Mouse (Mus musculus) right cerebral cortex, postnatal 36 days (tissue): ENCODE measurements around the gene Cxcl15.

Experiments
- DNase-seq, 2 experiments: peaks; one replicate each; pipeline ENCODE4 v3.0.0; 2022; ENCODE audit warnings: low spot score in 2 of 2, mixed read lengths in 1 of 2

Gene Cxcl15

DNA sequence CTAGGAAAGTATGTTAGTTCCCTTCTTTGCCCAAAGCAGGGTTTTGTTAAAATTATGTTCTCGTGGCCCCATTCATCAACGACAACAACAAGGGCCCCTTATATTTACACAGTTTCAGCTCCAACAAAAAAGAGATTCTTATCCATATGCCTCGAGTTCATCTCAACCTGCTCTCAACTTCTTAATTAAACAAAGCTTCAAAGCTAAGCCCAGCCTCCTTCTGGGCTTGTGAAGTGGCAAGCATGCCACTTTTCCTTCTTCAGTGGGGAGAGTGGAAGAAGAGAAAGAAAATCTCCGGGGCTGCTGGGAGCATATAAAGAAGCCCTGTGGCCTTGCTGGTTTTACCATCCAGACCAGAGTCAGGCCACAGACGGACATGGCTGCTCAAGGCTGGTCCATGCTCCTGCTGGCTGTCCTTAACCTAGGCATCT is at the start of gene Cxcl15:
TSS of gene Cxcl15 (plus strand) at position 340 of the 431 bp plus-strand sequence.
- no peak for DNase-seq

DNA sequence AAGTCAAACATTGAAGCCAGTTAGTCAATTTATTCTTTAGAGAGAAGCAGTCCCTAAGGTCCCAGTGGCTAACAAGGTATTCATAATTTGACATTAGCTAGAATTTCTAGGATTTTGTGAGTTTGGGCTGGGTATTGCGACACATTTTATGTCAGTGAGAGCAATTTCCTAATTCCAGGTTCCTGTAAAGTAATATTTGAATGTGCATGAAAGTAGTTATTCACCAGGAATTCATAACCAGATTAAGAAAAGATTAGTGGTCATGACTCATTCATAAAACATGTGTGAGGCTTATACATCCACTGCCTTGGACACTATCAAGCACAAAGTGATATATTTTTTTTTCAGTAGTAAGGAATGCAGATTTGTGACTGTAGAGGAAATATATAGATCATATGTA is 40.4 kb upstream of the Cxcl15 start:
- DNase-seq = no peak

DNA sequence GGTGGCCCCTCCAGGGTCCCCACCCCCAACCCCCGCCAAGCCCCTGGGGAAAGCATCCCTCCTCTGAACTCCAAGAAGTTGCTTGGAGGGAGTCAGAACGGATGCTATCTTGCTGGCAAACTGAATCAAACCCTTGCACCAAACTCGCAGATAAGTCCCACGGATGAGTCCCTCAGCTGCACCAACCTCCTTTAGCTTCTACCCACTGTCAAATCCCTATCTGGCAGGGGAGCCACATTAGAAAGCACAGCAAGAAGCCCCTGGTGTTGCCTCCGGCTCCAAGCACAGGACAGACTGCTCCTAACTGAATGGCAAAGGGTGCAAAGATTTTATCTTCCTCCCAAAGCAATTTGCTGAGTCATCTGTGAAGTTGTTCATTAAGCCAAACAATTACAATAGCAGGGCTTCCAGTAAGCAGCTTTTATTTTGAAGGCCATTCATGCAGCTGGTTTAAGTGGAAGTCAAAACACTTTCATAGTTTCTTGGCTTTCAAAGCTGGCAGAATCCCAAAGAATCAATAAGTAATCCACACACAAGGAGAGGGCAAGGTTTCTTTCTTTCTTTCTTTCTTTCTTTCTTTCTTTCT is 36.2 kb upstream of the Cxcl15 start:
- no peak for DNase-seq

DNA sequence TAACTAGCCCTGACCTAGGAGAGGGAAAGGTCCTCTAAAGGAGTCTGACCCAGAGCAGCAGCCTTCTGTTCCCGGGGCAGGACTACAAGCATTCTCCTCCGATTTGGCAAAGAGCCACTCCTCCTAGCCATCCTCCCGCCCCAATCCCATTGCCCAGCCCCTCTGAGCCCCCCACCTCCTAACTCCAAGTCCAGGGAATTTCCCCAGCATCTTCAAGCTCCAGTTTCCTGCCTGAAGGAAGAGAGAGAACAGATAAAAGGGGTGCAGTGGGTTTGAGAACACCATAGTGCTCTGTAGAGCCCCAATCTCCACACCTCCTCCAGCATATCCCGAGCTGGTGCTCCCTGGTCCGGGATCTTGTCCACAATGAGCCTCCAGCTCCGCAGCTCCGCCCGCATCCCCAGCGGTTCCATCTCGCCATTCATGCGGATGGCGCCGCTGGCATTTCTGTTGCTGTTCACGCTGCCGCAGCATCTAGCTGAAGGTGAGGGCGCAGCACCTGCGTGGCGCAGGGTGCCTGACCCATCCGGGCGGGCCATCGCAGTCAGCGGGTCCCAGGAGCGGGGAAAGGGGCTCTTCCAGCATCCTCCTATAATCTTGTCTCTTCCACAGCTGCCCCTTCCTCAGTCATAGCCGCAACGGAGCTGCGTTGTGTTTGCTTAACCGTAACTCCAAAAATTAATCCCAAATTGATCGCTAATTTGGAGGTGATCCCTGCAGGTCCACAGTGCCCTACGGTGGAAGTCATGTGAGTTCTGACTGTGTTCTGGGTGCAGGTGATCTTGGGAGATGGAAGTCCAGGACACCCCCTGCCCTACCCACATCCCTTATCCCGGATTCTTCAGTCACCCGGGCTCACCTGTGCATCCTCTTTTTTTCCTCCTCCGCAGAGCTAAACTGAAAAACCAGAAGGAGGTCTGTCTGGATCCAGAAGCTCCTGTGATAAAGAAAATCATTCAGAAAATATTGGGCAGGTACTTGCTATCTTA is 35.0 kb upstream of the Cxcl15 start, which contains the start of gene Cxcl5:
TSS of gene Cxcl5 (plus strand) at position 284 of the 989 bp plus-strand sequence.
- no peak for DNase-seq

DNA sequence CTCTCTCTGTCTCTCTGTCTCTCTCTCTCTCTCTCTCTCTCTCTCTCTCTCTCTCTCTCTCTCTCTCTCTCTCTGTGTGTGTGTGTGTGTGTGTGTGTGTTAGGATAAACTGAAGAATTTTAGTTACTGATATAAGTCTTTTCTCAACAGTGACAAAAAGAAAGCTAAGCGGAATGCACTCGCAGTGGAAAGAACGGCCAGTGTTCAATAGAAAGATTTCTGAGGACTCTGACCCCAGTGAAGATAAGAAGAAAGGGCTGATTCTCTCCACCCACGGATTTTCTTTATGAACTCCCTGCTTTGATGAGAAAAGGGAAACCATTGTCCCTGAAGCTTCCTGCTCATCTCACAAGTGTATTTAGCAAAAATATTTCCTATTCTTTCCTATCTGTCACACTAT is 34.0 kb upstream of the Cxcl15 start:
- no peak for DNase-seq

DNA sequence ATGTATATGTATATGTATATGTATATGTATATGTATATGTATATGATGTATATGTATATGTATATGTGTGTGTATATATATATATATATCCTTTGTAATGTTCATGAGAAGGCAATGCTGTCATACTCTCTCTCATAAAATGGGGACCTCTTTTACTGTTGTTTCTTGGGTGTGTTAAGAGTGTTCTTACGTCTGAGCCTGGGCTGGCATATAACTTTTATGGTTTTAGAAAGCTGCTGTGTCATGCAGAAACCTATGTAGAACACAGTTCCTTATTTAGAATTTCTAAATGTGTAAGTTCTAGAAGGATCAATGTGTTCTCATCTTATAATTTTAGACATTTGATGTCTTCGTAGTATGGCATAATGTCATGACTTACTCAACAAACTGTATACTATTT is 33.5 kb upstream of the Cxcl15 start:
- DNase-seq = no peak

DNA sequence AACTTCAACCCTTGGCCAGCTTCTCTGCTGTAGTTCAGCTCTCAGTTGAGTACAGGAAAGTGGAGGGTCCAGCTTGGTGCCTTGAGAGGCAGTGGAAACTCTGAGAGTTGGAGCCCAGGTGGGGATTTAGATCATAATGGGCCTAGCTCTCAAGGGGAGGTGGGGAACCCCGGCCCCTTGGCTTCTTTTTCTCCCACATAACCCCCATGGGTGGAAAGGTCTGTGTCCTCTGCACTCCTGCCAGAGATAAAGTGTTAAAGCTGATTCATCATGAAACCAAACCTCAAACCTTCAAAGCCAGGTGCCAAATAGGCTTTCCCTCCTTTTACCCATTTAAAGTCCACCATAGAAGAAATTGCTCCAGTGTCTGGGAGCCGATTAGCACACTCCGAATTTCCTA is 32.5 kb upstream of the Cxcl15 start:
- DNase-seq = no peak

DNA sequence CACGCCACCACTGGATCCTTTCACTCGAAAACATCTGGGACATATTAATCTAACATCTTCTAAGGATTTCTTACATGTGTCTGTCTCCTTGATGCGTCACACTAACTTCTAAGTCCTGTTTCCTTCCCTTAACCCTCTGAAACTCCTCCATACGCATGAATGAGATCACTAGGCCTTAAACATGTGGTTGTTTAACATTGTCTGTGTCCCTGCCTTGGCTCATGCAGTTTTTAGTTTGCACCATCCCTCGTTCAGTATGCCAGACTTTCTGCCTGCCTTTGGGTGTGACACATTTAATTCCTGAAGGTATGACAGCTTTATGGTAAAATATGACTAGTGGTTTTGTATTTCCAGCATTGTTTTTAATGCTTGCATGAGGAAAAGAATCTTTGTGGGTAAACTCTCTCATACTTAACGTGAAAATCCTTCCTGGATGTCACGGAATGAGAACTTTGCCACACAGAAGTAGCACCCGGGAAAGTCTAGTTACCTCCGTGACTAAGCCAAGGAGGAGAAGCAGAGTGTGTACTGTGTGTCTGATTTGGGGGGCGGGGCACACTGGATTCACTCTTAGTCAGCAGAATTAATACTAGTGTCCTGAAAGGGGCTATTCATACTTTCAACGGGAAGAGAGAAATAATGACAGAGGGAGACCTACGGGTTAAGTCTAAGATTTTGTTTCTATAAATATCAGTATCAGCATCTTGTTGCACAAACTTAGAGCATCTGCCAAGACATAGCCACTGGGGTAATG is 30.2 kb upstream of the Cxcl15 start:
- DNase-seq = no peak

DNA sequence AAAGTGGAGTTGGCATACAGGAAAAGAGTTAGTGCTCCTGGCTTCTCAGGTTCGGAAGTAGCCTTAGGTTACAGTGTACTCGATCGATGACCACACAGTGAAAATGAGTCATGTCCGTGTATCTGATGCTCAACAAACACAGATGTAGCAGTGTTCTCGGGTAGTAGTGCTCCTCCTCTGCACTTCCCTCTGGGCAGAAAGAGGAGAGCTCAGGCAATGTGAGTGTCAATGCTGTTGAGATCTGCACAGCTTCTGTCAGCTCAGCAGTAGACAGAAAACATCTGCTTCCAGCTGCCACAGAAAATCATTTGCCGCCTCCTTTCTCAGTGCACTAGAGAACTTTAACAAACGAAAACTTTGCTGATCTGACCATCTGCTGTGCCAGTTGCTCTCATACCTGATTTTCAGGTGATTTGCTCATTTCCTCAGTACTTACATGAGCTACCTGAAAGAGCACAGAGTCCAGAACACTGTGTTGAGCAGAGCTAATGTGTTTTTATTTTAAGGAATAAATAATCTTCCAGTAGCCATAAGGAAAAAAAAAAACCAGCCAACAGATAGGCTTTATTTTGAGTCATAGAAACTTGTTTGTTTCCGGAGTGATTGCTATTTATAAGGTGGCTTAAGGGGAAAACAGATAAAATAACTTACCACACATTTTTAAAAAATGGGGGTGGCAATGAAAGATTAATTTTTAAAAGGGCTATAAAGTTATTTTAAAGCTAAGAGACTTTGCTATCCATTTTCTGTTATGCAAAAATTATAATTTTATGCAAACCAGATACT is 28.3 kb upstream of the Cxcl15 start:
- DNase-seq = no peak

DNA sequence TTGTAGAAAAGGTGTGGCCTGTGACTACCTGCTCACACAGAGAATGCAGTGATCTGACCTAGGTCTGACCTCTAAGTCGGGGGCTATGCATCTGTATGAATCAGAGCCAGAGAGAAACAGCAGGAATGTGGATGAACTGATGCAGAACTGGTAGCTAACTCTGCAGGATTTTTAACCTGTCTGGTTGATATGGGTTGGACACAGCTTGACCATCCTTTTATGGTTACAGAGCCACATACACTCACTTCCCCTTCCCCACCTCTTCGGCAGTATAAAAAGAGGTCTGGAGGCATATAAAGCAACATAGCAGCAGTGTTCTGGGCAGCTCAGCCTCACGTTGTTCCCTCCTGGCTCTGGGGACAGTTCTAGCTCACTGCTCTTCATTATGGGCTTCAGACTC is 26.1 kb upstream of the Cxcl15 start, which contains the start of gene Ppbp:
TSS of gene Ppbp (plus strand) at position 301 of the 400 bp plus-strand sequence.
- no peak for DNase-seq

DNA sequence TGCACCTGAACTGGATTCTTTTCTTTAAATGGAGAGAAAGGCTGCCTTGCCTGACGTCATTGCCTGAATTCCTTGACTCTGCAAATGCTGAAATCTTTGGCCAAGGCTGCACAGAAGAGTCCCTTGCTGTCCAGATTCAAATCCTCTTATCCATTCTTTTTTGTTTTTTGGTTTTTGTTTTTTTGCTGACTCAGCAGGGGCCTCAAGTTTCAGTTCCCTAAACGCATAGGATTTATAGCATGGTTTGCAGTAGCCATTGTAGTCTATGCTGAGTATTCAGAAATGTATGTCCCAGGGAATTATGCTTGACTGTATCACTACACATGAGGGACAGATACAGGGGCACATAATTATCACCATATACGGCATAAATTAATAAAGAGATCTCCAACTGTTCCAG is 23.0 kb upstream of the Cxcl15 start:
- no peak for DNase-seq

DNA sequence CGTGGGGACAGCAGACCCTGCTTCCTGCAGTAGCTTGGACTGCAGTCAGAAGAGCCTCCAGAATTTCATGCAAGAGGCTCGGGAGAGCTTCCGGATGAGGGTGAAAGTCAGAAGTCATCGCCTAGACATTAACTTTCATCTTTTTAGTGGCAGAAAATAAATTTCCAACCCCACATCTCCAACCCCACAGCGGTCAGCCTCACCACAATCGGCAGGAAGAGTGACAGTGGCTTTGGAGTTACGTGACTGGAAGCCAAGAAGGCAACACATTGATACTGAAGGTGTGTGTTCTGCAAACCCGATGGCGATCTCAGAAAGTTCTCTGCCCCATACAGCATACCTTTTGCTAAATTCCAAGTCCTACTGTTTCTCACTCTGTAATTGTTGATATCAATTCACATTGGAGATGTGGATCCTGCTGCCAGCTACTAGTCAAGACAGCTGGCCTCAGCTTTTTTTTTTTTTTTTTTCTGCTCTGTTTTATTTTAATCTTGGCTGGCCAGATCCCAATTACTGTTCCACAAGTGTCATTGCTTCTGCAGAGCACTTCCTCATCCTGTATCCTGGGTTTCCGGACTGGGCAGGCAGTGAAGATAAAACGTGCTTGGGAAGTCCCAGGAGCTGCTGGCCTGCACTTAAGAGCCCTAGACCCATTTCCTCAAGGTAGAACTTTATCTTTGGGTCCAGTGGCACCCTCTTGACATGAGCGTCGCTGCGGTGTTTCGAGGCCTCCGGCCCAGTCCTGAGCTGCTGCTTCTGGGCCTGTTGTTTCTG is 22.3 kb upstream of the Cxcl15 start, which contains the start of gene Pf4:
TSS of gene Pf4 (plus strand) at position 556 of the 774 bp plus-strand sequence.
- no peak for DNase-seq

DNA sequence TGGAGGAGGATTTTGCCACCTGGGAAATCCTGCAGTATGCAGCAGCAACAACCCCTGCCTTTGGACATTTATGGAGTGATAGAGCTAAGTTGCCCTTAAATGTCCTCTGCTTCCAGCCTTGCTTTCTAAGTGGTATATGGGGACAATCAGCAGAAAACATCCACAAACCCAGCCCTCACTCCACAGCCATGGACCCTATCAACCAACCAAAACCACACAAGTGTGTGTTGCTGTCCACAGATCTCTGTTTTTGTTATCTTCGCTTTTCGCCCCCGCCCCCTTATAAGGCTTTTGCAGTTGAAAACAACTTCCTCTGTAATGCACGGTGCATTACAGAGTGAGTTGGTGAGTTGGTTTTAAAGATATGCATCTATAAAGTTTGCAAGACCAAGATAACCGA is 18.8 kb upstream of the Cxcl15 start:
- DNase-seq = no peak

DNA sequence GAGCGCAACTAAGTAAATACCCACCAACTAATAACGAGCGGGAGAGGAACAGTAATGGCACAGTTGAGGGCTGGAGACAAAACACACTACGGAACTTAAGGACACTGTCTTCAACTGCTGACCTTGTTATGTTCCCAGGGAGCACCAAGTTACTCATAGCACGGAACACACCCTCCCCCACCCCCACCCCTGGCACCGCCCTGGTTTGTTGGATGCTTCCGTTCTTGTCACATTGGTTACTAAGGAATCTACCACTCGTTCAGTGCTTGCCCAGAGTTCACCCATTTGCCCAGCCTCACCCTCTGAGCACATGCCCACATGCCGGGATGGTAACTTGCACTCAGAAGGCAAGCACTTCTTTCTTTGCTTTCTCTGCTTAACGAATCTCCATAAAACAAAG is 16.7 kb upstream of the Cxcl15 start:
- DNase-seq = no peak

DNA sequence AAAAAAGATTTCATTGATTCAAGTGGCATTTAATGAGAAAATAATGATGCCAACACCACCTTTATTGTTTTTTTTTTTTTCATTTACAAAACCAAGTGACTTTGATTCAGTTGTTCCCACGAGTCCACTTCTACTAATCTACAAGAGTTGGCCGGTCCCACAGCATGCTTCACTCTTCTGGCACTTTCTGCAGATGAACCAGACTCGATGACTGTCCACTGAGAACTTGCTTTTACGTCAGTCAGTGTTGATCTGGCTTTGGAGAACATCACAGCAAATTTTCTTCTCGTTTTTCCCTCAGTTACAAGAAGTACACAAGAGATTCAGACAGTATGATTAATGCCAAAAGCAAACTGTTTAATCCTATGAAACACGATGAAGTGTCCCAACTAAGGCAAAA is 15.5 kb upstream of the Cxcl15 start:
- DNase-seq = no peak

DNA sequence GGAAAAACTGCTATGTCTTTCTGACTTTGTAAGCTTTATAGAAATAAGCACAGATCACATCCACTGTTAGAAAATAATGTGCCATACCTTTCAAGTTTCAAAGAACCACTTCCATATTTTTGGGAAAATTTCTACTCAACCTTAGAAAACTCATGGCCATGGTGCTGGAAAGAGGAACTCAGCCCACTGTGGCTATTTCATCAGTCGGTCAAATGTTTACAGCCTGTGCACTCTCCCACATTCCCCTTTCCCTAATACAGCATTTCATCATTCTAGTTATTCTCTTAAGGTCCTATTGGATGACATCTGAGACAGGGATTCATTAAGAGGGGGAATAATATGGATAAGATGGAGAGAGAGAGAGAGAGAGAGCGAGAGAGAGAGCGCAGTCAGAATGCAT is 10.6 kb upstream of the Cxcl15 start:
- no peak for DNase-seq

DNA sequence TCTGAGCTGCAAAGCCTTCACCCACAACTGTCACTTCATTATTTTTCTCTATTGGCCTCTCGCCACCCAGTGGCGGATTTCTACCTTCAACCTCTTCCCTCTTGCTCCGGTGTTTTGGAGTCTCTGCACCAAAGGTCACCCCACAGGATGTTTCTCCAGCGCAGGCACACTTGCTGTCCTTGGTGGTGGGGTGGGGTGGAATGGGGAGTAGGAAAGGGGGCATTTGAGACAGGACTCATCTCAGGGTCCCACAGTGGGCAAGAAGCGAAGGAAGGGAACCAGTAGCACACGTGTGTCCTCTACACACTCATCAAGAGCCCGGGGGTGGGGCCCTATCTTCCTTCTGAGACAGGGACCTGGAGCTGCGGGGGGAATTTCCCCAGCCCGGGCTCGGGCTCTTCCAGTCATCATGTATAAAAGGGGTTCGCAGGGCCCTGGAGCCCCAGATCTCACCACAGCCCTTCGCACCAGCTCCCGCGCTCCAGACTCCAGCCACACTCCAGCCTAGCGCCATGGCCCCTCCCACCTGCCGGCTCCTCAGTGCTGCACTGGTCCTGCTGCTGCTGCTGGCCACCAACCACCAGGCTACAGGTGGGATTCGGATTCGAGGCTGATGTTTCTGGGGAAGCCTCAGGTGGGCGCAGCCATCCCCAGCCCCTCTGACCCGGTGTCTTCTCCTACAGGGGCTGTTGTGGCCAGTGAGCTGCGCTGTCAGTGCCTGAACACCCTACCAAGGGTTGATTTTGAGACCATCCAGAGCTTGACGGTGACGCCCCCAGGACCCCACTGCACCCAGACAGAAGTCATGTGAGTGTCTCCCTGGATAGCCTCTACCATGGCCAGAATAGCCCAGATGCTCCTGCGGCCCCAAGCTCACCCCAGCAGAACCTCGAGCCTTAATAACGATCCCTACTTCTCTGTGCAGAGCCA is 8.4 kb upstream of the Cxcl15 start, which contains the start of gene Cxcl3:
TSS of gene Cxcl3 (plus strand) at position 445 of the 930 bp plus-strand sequence.
- DNase-seq = no peak

DNA sequence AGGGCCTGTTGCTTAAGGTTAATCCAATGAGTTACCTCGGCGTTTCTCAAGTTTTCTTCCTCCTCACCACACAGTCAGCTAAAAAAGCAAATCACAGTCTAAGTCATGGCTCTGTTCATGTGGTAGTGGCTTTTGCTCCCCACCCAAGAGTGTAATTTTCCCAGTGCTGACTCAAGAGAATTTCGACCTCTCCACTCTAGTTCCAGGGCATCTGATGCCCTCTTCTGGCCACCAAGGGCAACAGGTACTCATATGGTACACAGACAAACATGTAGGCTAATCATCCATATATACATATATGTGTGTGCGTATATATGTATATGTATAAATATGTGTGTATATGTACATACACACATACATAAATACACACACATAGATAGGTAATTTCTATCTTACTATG is 6.2 kb upstream of the Cxcl15 start:
- DNase-seq = no peak
